9 mouse cellular contexts compared by ENCODE assay signal in genomic region chr2:74682796-74683195, GRCm38 (mm10). TPM values are rescaled to one million over a fixed set of nuclear protein-coding genes. Genes with fewer than 3 reads are reported as not detected.
DNase-seq lines count a peak whose midpoint lies in the region; ATAC-seq and TF ChIP-seq lines count a peak whose summit lies in the region.
"Had no signal": no experiment of that assay in that cellular context is flagged by ENCODE, and none has a peak within 500 bp of the region (broad histone marks: within the 10 kb centered on the region; RNA-seq: fewer than 3 reads in every experiment).

No protein-coding gene starts in this region.

- H3K9me3 ChIP-seq in kidney, postnatal 0 days (replicated peaks; ENCODE audit: low read length), result no peaks in the 10 kb centered on the region
- H3K9me3 ChIP-seq in forebrain, embryonic 13.5 days (replicated peaks), result no peaks in the 10 kb centered on the region
- no peaks in the 10 kb centered on the region for H3K9me3 ChIP-seq in limb, embryonic 10.5 days (replicated peaks)
- no peaks in the 10 kb centered on the region for H3K9me3 ChIP-seq in neural tube, embryonic 12.5 days

- peak overlapping the region; percentile 96 for H3K27ac ChIP-seq in kidney, postnatal 0 days
- H3K27ac ChIP-seq in forebrain, embryonic 13.5 days, result no peak overlapping the region
- H3K27ac ChIP-seq in limb, embryonic 10.5 days, result peak overlapping the region; percentile 99
- H3K27ac ChIP-seq in neural tube, embryonic 12.5 days, result peak overlapping the region; percentile 82; the same call in 1 of the 2 replicates

- H3K9ac ChIP-seq in kidney, postnatal 0 days (ENCODE audit: low read depth, low read length), result peak overlapping the region; percentile 98
- H3K9ac ChIP-seq in forebrain, embryonic 13.5 days, result no peak overlapping the region
- H3K9ac ChIP-seq in neural tube, embryonic 12.5 days, result peak overlapping the region; percentile 88

- H3K27me3 ChIP-seq in kidney, postnatal 0 days (ENCODE audit: insufficient read depth, low read length), result peaks cover 5% of the 10 kb centered on the region; the same call in 1 of the 2 replicates
- H3K27me3 ChIP-seq in forebrain, embryonic 13.5 days, result peaks cover 99% of the 10 kb centered on the region
- H3K27me3 ChIP-seq in limb, embryonic 10.5 days (ENCODE audit: low read depth, poor library complexity, severe bottlenecking), result peaks cover 88% of the 10 kb centered on the region
- H3K27me3 ChIP-seq in neural tube, embryonic 12.5 days (replicated peaks), result peaks cover 92% of the 10 kb centered on the region

- H3K36me3 ChIP-seq in kidney, postnatal 0 days (ENCODE audit: insufficient read depth, low read length), result 0 out of 2 replicates have a peak, but pooled peaks cover 5% of the 10 kb centered on the region
- no peaks in the 10 kb centered on the region for H3K36me3 ChIP-seq in forebrain, embryonic 13.5 days (ENCODE audit: poor library complexity, severe bottlenecking)
- peaks cover 17% of the 10 kb centered on the region for H3K36me3 ChIP-seq in limb, embryonic 10.5 days
- no peaks in the 10 kb centered on the region for H3K36me3 ChIP-seq in neural tube, embryonic 12.5 days

- DNase-seq in kidney, postnatal 0 days (ENCODE audit: low spot score), result no peak
- DNase-seq in kidney, adult 11 months, result no peak
- DNase-seq in limb, embryonic 10.5 days (ENCODE audit: low spot score), result peak; percentile 67
- DNase-seq in left cerebral cortex, postnatal 14 days (ENCODE audit: low spot score in 2 of 2), result no peak
- DNase-seq in layer of hippocampus, adult 8-10 months (ENCODE audit: low spot score in 2 of 2), result no peak
- no peak for DNase-seq in thymus, postnatal 0 days (ENCODE audit: low spot score)

- no peak for ATAC-seq in kidney, postnatal 0 days (replicated peaks; ENCODE audit: low FRiP score, low read depth)
- ATAC-seq in forebrain, embryonic 13.5 days, result peak; percentile 27; the same call in 1 of the 2 replicates
- ATAC-seq in neural tube, embryonic 12.5 days (ENCODE audit: low FRiP score, low read depth), result no peak

- H3K4me3 ChIP-seq in kidney, postnatal 0 days (replicated peaks; ENCODE audit: low read depth, low read length), result peak overlapping the region; percentile 82
- H3K4me3 ChIP-seq in forebrain, embryonic 13.5 days, result peak overlapping the region; percentile 21
- peak overlapping the region; percentile 80 for H3K4me3 ChIP-seq in limb, embryonic 10.5 days
- H3K4me3 ChIP-seq in neural tube, embryonic 12.5 days, result peak overlapping the region; percentile 50

- TF ChIP-seq CTCF in kidney, postnatal 0 days (IDR thresholded peaks at IDR 0.05; ENCODE audit: low read depth), result no peak

- H3K4me2 ChIP-seq in kidney, postnatal 0 days (ENCODE audit: low read length), result peak overlapping the region; percentile 76
- H3K4me2 ChIP-seq in forebrain, embryonic 13.5 days, result peak overlapping the region; percentile 26
- H3K4me2 ChIP-seq in neural tube, embryonic 12.5 days (replicated peaks), result peak overlapping the region; percentile 53

- H3K4me1 ChIP-seq in kidney, postnatal 0 days (replicated peaks; ENCODE audit: insufficient read depth, low read length), result no peaks in the 10 kb centered on the region; the same call in 1 of the 2 replicates
- H3K4me1 ChIP-seq in forebrain, embryonic 13.5 days, result peaks cover 13% of the 10 kb centered on the region
- peaks cover 73% of the 10 kb centered on the region for H3K4me1 ChIP-seq in limb, embryonic 10.5 days
- H3K4me1 ChIP-seq in neural tube, embryonic 12.5 days, result peaks cover 12% of the 10 kb centered on the region

- WGBS in kidney, postnatal 0 days, result 1% methylated on average over 30 of the region's 51 CpGs
- WGBS in forebrain, embryonic 13.5 days, result 1% methylated on average over 47 of the region's 51 CpGs
- WGBS in limb, embryonic 10.5 days, result 1% methylated on average over 50 of the region's 51 CpGs
- under 1% methylated on average over 51 of the region's 51 CpGs for WGBS in neural tube, embryonic 12.5 days

- intact Hi-C loops in left cerebral cortex, postnatal 14 days (cut with DNase I), result no loop called here

RNA-seq across cellular contexts. Expression of gene Hoxd11, which starts 3.4 kb away (rescaled TPM):
- polyA plus RNA-seq in kidney, postnatal 0 days (2015; fragmentation: Nextera tagmentation; extraction: Ambion mirVana), result 19.7 and 23.8 TPM in 2 replicates
- polyA plus RNA-seq in forebrain, embryonic 13.5 days (2015; fragmentation: Nextera tagmentation; extraction: Ambion mirVana), result not detected in 2 replicates
- polyA plus RNA-seq in limb, embryonic 10.5 days (2016; fragmentation: Nextera tagmentation; extraction: Ambion mirVana), result 31.0 and 34.6 TPM in 2 replicates
- polyA plus RNA-seq in neural tube, embryonic 12.5 days (2016; fragmentation: Nextera tagmentation; extraction: Ambion mirVana), result 19.1 and 25.2 TPM in 2 replicates
- total RNA-seq in left cerebral cortex, postnatal 14 days (2021), result not detected
- total RNA-seq in layer of hippocampus, adult 8-10 months (2022), result not detected
- not detected in 2 replicates for polyA plus RNA-seq in thymus, postnatal 0 days (2015; fragmentation: Nextera tagmentation; extraction: Ambion mirVana)
- total RNA-seq: left cerebral cortex, postnatal 36 days had no signal

RNA-seq across cellular contexts. Expression of gene Hoxd12, which starts 8.0 kb away (rescaled TPM):
- 2.6 and 2.8 TPM in 2 replicates for polyA plus RNA-seq in kidney, postnatal 0 days (2015; fragmentation: Nextera tagmentation; extraction: Ambion mirVana)
- not detected in 2 replicates for polyA plus RNA-seq in forebrain, embryonic 13.5 days (2015; fragmentation: Nextera tagmentation; extraction: Ambion mirVana)
- 26.0 and 44.8 TPM in 2 replicates for polyA plus RNA-seq in limb, embryonic 10.5 days (2016; fragmentation: Nextera tagmentation; extraction: Ambion mirVana)
- polyA plus RNA-seq in neural tube, embryonic 12.5 days (2016; fragmentation: Nextera tagmentation; extraction: Ambion mirVana), result 4.1 and 8.0 TPM in 2 replicates
- total RNA-seq in left cerebral cortex, postnatal 14 days (2021), result not detected
- total RNA-seq in layer of hippocampus, adult 8-10 months (2022), result not detected
- not detected in 2 replicates for polyA plus RNA-seq in thymus, postnatal 0 days (2015; fragmentation: Nextera tagmentation; extraction: Ambion mirVana)
- total RNA-seq: left cerebral cortex, postnatal 36 days had no signal

RNA-seq across cellular contexts. Expression of gene Hoxd10, which starts 8.9 kb away (rescaled TPM):
- 44.6 and 45.5 TPM in 2 replicates for polyA plus RNA-seq in kidney, postnatal 0 days (2015; fragmentation: Nextera tagmentation; extraction: Ambion mirVana)
- polyA plus RNA-seq in forebrain, embryonic 13.5 days (2015; fragmentation: Nextera tagmentation; extraction: Ambion mirVana), result not detected in 2 replicates
- 51.1 and 68.0 TPM in 2 replicates for polyA plus RNA-seq in limb, embryonic 10.5 days (2016; fragmentation: Nextera tagmentation; extraction: Ambion mirVana)
- polyA plus RNA-seq in neural tube, embryonic 12.5 days (2016; fragmentation: Nextera tagmentation; extraction: Ambion mirVana), result 48.9 and 49.0 TPM in 2 replicates
- not detected for total RNA-seq in left cerebral cortex, postnatal 14 days (2021)
- not detected for total RNA-seq in layer of hippocampus, adult 8-10 months (2022)
- polyA plus RNA-seq in thymus, postnatal 0 days (2015; fragmentation: Nextera tagmentation; extraction: Ambion mirVana), result 0.14 TPM in 1 of 2 replicates, not detected in the other
- total RNA-seq: left cerebral cortex, postnatal 36 days had no signal

RNA-seq across cellular contexts. Expression of gene Hoxd13, which starts 14.7 kb away (rescaled TPM):
- 0.10 TPM in 1 of 2 replicates, not detected in the other for polyA plus RNA-seq in kidney, postnatal 0 days (2015; fragmentation: Nextera tagmentation; extraction: Ambion mirVana)
- not detected in 2 replicates for polyA plus RNA-seq in forebrain, embryonic 13.5 days (2015; fragmentation: Nextera tagmentation; extraction: Ambion mirVana)
- polyA plus RNA-seq in limb, embryonic 10.5 days (2016; fragmentation: Nextera tagmentation; extraction: Ambion mirVana), result 9.3 and 17.8 TPM in 2 replicates
- 0.57 and 2.5 TPM in 2 replicates for polyA plus RNA-seq in neural tube, embryonic 12.5 days (2016; fragmentation: Nextera tagmentation; extraction: Ambion mirVana)
- not detected for total RNA-seq in left cerebral cortex, postnatal 14 days (2021)
- total RNA-seq in layer of hippocampus, adult 8-10 months (2022), result not detected
- polyA plus RNA-seq in thymus, postnatal 0 days (2015; fragmentation: Nextera tagmentation; extraction: Ambion mirVana), result not detected in 2 replicates
- total RNA-seq: left cerebral cortex, postnatal 36 days had no signal

RNA-seq across cellular contexts. Expression of gene Hoxd9, which starts 14.7 kb away (rescaled TPM):
- polyA plus RNA-seq in kidney, postnatal 0 days (2015; fragmentation: Nextera tagmentation; extraction: Ambion mirVana), result 57.8 and 67.0 TPM in 2 replicates
- polyA plus RNA-seq in forebrain, embryonic 13.5 days (2015; fragmentation: Nextera tagmentation; extraction: Ambion mirVana), result not detected in 2 replicates
- polyA plus RNA-seq in limb, embryonic 10.5 days (2016; fragmentation: Nextera tagmentation; extraction: Ambion mirVana), result 38.0 and 52.3 TPM in 2 replicates
- polyA plus RNA-seq in neural tube, embryonic 12.5 days (2016; fragmentation: Nextera tagmentation; extraction: Ambion mirVana), result 34.4 and 36.8 TPM in 2 replicates
- not detected for total RNA-seq in left cerebral cortex, postnatal 14 days (2021)
- total RNA-seq in layer of hippocampus, adult 8-10 months (2022), result not detected
- polyA plus RNA-seq in thymus, postnatal 0 days (2015; fragmentation: Nextera tagmentation; extraction: Ambion mirVana), result 0.28 and 0.52 TPM in 2 replicates
- total RNA-seq: left cerebral cortex, postnatal 36 days had no signal

Comparison
In these comparisons a context has a peak if more than half of its experiments do, and no peak if none do; other contexts are left out.
1. H3K4me2 ChIP-seq: peak in every context shown above with its lines; median percentile 76 in kidney, postnatal 0 days; 53 in neural tube, embryonic 12.5 days; 26 in forebrain, embryonic 13.5 days.
2. H3K4me3 ChIP-seq: peak in every context shown above with its lines; median percentile 82 in kidney, postnatal 0 days; 80 in limb, embryonic 10.5 days; 50 in neural tube, embryonic 12.5 days; 21 in forebrain, embryonic 13.5 days.
3. RNA of gene Hoxd11, which starts 3.4 kb away (polyA plus RNA-seq): 31.0 to 34.6 TPM in limb, embryonic 10.5 days, 19.7 to 23.8 TPM in kidney, postnatal 0 days and 19.1 to 25.2 TPM in neural tube, embryonic 12.5 days; not detected in forebrain, embryonic 13.5 days and not detected in thymus, postnatal 0 days; every median in the first group is over 10 times any median in the second.
4. RNA of gene Hoxd10, which starts 8.9 kb away (polyA plus RNA-seq): 51.1 to 68.0 TPM in limb, embryonic 10.5 days, 48.9 to 49.0 TPM in neural tube, embryonic 12.5 days and 44.6 to 45.5 TPM in kidney, postnatal 0 days; 0.14 TPM in thymus, postnatal 0 days and not detected in forebrain, embryonic 13.5 days; every median in the first group is over 10 times any median in the second.